Mouse (Mus musculus): ENCODE results near the gene 1700016C15Rik. TPM values are rescaled to one million over a fixed set of nuclear protein-coding genes. Genes with fewer than 3 reads are reported as not detected.

1700016C15Rik gene
- polyA plus RNA-seq, 1 experiment from 2014 or later, result 0.41 TPM

- WGBS, result 49% methylated on average over 8 of the region's 8 CpGs
These were observed 29.1 kb upstream of the 1700016C15Rik start for GRCm38 (mm10) chr1:177700560-177700959.

DNA sequence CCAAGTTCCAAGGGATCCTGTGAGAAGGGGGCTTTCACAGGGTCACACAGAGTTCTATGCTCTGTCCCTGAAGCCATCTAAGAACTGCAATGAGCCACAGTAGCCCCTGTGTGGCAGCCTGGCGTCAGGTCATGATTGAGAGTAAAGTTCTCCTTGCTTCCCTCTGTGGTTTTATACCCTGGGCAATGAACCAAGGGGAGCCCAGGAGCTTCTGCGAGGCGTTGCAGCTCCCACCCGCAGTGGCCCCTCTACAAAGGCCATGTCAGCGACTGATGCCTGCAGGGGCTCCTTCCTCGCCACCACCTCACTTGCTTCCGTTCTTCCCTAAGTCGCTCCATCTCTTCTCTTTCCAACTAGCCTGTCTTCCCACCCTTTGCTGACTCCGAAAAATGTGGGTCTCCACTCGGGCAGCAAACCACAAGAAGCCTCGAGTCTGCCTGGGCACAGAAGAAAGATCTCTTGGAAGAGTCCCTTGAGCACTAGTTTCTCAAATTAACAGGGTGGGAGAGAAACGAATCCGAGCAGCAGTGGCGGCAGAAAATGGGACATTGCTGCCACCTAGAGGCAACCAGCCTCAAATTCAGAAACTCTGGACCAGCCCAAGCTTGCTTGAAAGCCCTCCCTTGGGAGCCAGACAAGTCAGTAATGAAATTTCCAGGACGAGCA is 27.0 kb upstream of the 1700016C15Rik start:
- Histone ChIP-seq H3K27ac (ENCODE audit: low read length) (no peak overlapping the region), H3K9ac (ENCODE audit: low read length) (peak overlapping the region; percentile 73)
- ATAC-seq (ENCODE audit: low read depth), result peak; percentile 85

More at GRCm38 (mm10) chr1:177700560-177700959, 29.1 kb upstream of the 1700016C15Rik start:
- H3K9ac ChIP-seq (ENCODE audit: low read length), result no peak overlapping the region
- no peaks in the 10 kb centered on the region for H3K27me3 ChIP-seq (ENCODE audit: control insufficient read depth, insufficient read depth, low read depth, low read length)
- ATAC-seq (ENCODE audit: low read depth), result no peak
- H3K4me2 ChIP-seq (ENCODE audit: low read depth, low read length), result no peak overlapping the region
- no peaks in the 10 kb centered on the region for H3K36me3 ChIP-seq (ENCODE audit: control insufficient read depth, insufficient read depth, low read length)
- no peaks in the 10 kb centered on the region for H3K4me1 ChIP-seq (replicated peaks; ENCODE audit: control insufficient read depth, insufficient read depth, low read length)
- no peaks in the 10 kb centered on the region for H3K9me3 ChIP-seq (ENCODE audit: control insufficient read depth, low read length)
- H3K27ac ChIP-seq (ENCODE audit: low read length), result no peak overlapping the region
- no peak overlapping the region for H3K4me3 ChIP-seq (ENCODE audit: low read length)

GRCm38 (mm10) chr1:177703147-177703807 is 26.3 kb upstream of the 1700016C15Rik start:
- Histone ChIP-seq H3K27me3 (ENCODE audit: control insufficient read depth, insufficient read depth, low read depth, low read length) (no peaks in the 10 kb centered on the region), H3K9ac (ENCODE audit: low read length) (no peak overlapping the region), H3K9me3 (ENCODE audit: control insufficient read depth, low read length) (no peaks in the 10 kb centered on the region), H3K4me3 (ENCODE audit: low read length) (no peak overlapping the region), H3K4me2 (ENCODE audit: low read depth, low read length) (peak overlapping the region; percentile 93), H3K4me1 (replicated peaks; ENCODE audit: control insufficient read depth, insufficient read depth, low read length) (no peaks in the 10 kb centered on the region), H3K36me3 (ENCODE audit: control insufficient read depth, insufficient read depth, low read length) (no peaks in the 10 kb centered on the region), H3K27ac (ENCODE audit: low read length) (no peak overlapping the region)
- WGBS, result 42% methylated on average over 6 of the region's 6 CpGs
- ATAC-seq (ENCODE audit: low read depth), result no peak

More for the DNA sequence above, 27.0 kb upstream of the 1700016C15Rik start:
- no peaks in the 10 kb centered on the region for H3K4me1 ChIP-seq (replicated peaks; ENCODE audit: control insufficient read depth, insufficient read depth, low read length)
- no peaks in the 10 kb centered on the region for H3K9me3 ChIP-seq (ENCODE audit: control insufficient read depth, low read length)
- under 1% methylated on average over 15 of the region's 15 CpGs for WGBS
- no peaks in the 10 kb centered on the region for H3K27me3 ChIP-seq (ENCODE audit: control insufficient read depth, insufficient read depth, low read depth, low read length)
- H3K36me3 ChIP-seq (ENCODE audit: control insufficient read depth, insufficient read depth, low read length), result no peaks in the 10 kb centered on the region
- peak overlapping the region; percentile 93 for H3K4me2 ChIP-seq (ENCODE audit: low read depth, low read length)
- peak overlapping the region; percentile 59 for H3K4me3 ChIP-seq (ENCODE audit: low read length)

- Histone ChIP-seq H3K4me3 (ENCODE audit: low read length) (no peak overlapping the region), H3K36me3 (ENCODE audit: control insufficient read depth, insufficient read depth, low read length) (no peaks in the 10 kb centered on the region), H3K4me1 (replicated peaks; ENCODE audit: control insufficient read depth, insufficient read depth, low read length) (peaks cover 2% of the 10 kb centered on the region; the same call in 1 of the 2 replicates), H3K9ac (ENCODE audit: low read length) (no peak overlapping the region), H3K4me2 (ENCODE audit: low read depth, low read length) (no peak overlapping the region), H3K9me3 (ENCODE audit: control insufficient read depth, low read length) (no peaks in the 10 kb centered on the region), H3K27ac (ENCODE audit: low read length) (no peak overlapping the region), H3K27me3 (ENCODE audit: control insufficient read depth, insufficient read depth, low read depth, low read length) (no peaks in the 10 kb centered on the region)
- WGBS, result 45% methylated on average over 2 of the region's 2 CpGs
- ATAC-seq (ENCODE audit: low read depth), result no peak
These were observed 24.4 kb upstream of the 1700016C15Rik start for GRCm38 (mm10) chr1:177705204-177705603.

DNA sequence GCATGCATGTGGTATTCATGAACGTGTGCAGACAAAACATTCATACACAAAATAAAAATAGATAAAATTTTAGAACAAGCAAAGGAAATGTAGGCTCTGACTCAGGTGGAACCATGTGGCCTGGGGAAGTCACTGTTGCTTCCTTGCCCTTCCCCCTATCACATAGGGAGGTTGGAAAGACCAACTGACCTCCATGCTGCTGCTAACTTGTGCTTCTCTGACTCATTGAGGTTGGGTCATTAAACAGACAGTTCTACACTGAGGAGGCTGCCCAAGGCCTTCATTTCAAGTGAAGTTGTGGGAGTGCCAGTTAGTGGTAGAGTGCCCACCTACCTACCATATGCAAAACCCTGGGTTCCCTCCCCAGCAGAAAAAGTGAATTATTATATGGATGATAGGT is 22.0 kb upstream of the 1700016C15Rik start:
- Histone ChIP-seq H3K4me1 (replicated peaks; ENCODE audit: control insufficient read depth, insufficient read depth, low read length) (peaks cover 2% of the 10 kb centered on the region; the same call in 1 of the 2 replicates), H3K9me3 (ENCODE audit: control insufficient read depth, low read length) (no peaks in the 10 kb centered on the region), H3K27me3 (ENCODE audit: control insufficient read depth, insufficient read depth, low read depth, low read length) (no peaks in the 10 kb centered on the region), H3K9ac (ENCODE audit: low read length) (no peak overlapping the region), H3K27ac (ENCODE audit: low read length) (no peak overlapping the region), H3K4me3 (ENCODE audit: low read length) (no peak overlapping the region), H3K36me3 (ENCODE audit: control insufficient read depth, insufficient read depth, low read length) (no peaks in the 10 kb centered on the region), H3K4me2 (ENCODE audit: low read depth, low read length) (no peak overlapping the region)
- 69% methylated on average over 1 of the region's 1 CpGs for WGBS
- no peak for ATAC-seq (ENCODE audit: low read depth)

- Histone ChIP-seq H3K27ac (ENCODE audit: low read length) (peak overlapping the region; percentile 76), H3K4me1 (replicated peaks; ENCODE audit: control insufficient read depth, insufficient read depth, low read length) (peaks cover 2% of the 10 kb centered on the region; the same call in 1 of the 2 replicates), H3K9me3 (ENCODE audit: control insufficient read depth, low read length) (no peaks in the 10 kb centered on the region), H3K36me3 (ENCODE audit: control insufficient read depth, insufficient read depth, low read length) (no peaks in the 10 kb centered on the region), H3K27me3 (ENCODE audit: control insufficient read depth, insufficient read depth, low read depth, low read length) (no peaks in the 10 kb centered on the region), H3K9ac (ENCODE audit: low read length) (no peak overlapping the region), H3K4me3 (ENCODE audit: low read length) (no peak overlapping the region), H3K4me2 (ENCODE audit: low read depth, low read length) (no peak overlapping the region)
- ATAC-seq (ENCODE audit: low read depth), result peak; percentile 87
- WGBS, result 27% methylated on average over 4 of the region's 4 CpGs
These were observed 21.0 kb upstream of the 1700016C15Rik start for GRCm38 (mm10) chr1:177708583-177709055.

GRCm38 (mm10) chr1:177711000-177711399 is 18.6 kb upstream of the 1700016C15Rik start:
- Histone ChIP-seq H3K27me3 (ENCODE audit: control insufficient read depth, insufficient read depth, low read depth, low read length) (no peaks in the 10 kb centered on the region), H3K27ac (ENCODE audit: low read length) (no peak overlapping the region), H3K9me3 (ENCODE audit: control insufficient read depth, low read length) (no peaks in the 10 kb centered on the region), H3K9ac (ENCODE audit: low read length) (no peak overlapping the region), H3K4me3 (ENCODE audit: low read length) (no peak overlapping the region), H3K36me3 (ENCODE audit: control insufficient read depth, insufficient read depth, low read length) (no peaks in the 10 kb centered on the region), H3K4me1 (replicated peaks; ENCODE audit: control insufficient read depth, insufficient read depth, low read length) (peaks cover 2% of the 10 kb centered on the region; the same call in 1 of the 2 replicates), H3K4me2 (ENCODE audit: low read depth, low read length) (no peak overlapping the region)
- WGBS, result 43% methylated on average over 2 of the region's 2 CpGs
- ATAC-seq (ENCODE audit: low read depth), result peak; percentile 21; the same call in 1 of the 2 replicates

DNA sequence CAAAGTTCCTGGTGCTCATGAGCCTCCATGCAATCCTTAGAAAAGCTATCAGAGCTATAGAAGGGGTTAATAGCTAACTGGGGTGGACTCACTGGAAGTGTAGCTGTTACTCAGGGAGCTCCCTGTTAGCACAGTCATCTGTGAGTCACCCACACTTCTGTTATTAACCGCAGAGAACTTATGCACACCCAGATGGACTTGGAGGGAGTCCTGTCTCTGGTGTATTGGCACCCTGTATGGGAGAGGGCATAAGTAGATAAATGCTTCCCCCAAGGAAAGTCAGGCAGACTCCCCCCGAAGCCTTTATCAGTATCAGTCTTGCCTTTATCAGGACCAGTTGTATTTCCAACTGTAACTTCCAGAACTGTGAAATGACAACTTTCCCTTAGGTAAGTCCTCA is 18.2 kb upstream of the 1700016C15Rik start:
- H3K36me3 ChIP-seq (ENCODE audit: control insufficient read depth, insufficient read depth, low read length), result no peaks in the 10 kb centered on the region
- WGBS, result 49% methylated on average over 2 of the region's 2 CpGs

GRCm38 (mm10) chr1:177713635-177714396 is 15.8 kb upstream of the 1700016C15Rik start:
- 67% methylated on average over 3 of the region's 3 CpGs for WGBS
- Histone ChIP-seq H3K27me3 (ENCODE audit: control insufficient read depth, insufficient read depth, low read depth, low read length) (no peaks in the 10 kb centered on the region), H3K4me1 (replicated peaks; ENCODE audit: control insufficient read depth, insufficient read depth, low read length) (no peaks in the 10 kb centered on the region), H3K27ac (ENCODE audit: low read length) (no peak overlapping the region), H3K4me2 (ENCODE audit: low read depth, low read length) (no peak overlapping the region), H3K36me3 (ENCODE audit: control insufficient read depth, insufficient read depth, low read length) (no peaks in the 10 kb centered on the region), H3K9me3 (ENCODE audit: control insufficient read depth, low read length) (no peaks in the 10 kb centered on the region), H3K4me3 (ENCODE audit: low read length) (no peak overlapping the region), H3K9ac (ENCODE audit: low read length) (no peak overlapping the region)
- ATAC-seq (ENCODE audit: low read depth), result no peak

More for the DNA sequence above, 18.2 kb upstream of the 1700016C15Rik start:
- H3K9me3 ChIP-seq (ENCODE audit: control insufficient read depth, low read length), result no peaks in the 10 kb centered on the region
- H3K27me3 ChIP-seq (ENCODE audit: control insufficient read depth, insufficient read depth, low read depth, low read length), result no peaks in the 10 kb centered on the region
- no peak overlapping the region for H3K27ac ChIP-seq (ENCODE audit: low read length)
- no peak overlapping the region for H3K4me2 ChIP-seq (ENCODE audit: low read depth, low read length)
- H3K9ac ChIP-seq (ENCODE audit: low read length), result no peak overlapping the region
- peak; percentile 34 for ATAC-seq (ENCODE audit: low read depth)
- H3K4me3 ChIP-seq (ENCODE audit: low read length), result no peak overlapping the region
- H3K4me1 ChIP-seq (replicated peaks; ENCODE audit: control insufficient read depth, insufficient read depth, low read length), result peaks cover 2% of the 10 kb centered on the region; the same call in 1 of the 2 replicates
